Mouse (Mus musculus) left cerebral cortex, adult 8-10 months (tissue): ENCODE results near the gene Senp3. TPM values are rescaled to one million over a fixed set of nuclear protein-coding genes. Genes with fewer than 3 reads are reported as not detected.
A peak's percentile ranks its signal among the peaks of the same experiment; 100 is the strongest.
"Not testable (repeated sequence)": the region's sequence is repeated elsewhere in the genome, so short reads cannot be mapped to it uniquely, and the experiment has no call there.

Experiments used
- DNase-seq, 2 experiments: peaks; one replicate each; pipeline ENCODE4 v3.0.0; 2022; ENCODE audit warnings: low spot score in 2 of 2
- microRNA-seq, 2 experiments: library from miRNA; unstranded; fragments of <30 nt; microRNA quantifications; one replicate each; pipeline ENCODE4 v1.2.0; 2022
- total RNA-seq, 4 experiments: library from RNA; stranded (reverse); gene quantifications; 2 replicates each; pipeline ENCODE4 v1.2.4; 2022

The Senp3 gene
- total RNA-seq, 4 experiments from 2014 or later: 72.6 to 96.8 (median 83.6) TPM

DNA sequence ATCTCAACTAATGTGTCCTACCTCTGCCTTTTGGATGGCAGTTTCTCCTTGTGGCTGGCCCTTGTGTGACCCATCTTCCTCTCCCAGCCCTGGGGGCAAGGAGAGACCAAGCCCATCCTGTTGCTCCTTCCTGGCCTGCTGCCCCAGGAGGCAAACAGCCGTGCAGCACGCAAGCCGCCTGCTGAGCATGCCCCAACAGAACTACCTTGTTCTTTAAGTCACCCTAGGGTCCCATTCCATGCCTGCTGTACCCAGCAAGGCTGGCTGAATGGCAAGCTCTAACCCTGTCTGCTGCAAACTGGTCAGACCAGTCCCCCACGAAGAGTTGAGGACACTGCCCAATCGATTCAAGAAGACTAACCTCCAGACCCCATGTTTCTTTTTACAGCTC, 25.8 kb downstream of the Senp3 start:
- no peak for DNase-seq

DNA sequence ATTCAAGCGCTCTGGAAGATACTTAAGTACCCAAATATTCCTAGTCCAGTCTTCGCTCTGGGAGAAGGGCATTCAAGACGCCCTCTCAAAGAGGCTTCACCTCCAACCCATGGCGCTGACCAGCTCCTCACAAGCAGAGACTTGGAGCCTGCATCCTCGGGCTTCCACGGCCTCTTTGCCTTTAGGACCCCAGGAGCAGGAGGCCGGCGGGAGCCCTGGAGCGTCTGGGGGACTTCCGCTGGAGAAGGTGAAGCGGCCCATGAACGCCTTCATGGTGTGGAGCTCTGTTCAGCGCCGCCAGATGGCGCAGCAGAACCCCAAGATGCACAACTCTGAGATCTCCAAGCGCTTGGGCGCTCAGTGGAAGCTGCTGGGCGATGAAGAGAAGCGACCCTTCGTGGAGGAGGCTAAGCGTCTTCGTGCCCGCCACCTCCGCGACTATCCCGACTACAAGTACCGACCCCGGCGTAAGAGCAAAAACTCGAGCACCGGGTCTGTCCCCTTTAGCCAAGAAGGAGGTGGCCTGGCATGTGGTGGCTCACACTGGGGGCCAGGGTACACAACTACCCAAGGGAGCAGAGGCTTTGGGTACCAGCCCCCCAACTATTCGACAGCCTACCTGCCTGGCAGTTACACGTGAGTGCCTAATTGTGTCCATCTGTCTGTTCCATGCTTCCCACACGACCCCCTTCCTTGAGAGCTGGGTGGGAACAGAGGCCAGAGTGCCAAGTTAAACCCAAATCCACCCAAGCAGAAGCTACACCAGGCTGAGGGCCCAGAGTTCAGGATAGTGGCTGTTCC, 26.4 kb downstream of the Senp3 start, which contains the start of gene Sox15:
Gene Sox15, plus strand, starts transcription at position 51 of the 801 bp plus-strand sequence.
- DNase-seq: peak in 1 of 2 experiments; percentile 62

DNA sequence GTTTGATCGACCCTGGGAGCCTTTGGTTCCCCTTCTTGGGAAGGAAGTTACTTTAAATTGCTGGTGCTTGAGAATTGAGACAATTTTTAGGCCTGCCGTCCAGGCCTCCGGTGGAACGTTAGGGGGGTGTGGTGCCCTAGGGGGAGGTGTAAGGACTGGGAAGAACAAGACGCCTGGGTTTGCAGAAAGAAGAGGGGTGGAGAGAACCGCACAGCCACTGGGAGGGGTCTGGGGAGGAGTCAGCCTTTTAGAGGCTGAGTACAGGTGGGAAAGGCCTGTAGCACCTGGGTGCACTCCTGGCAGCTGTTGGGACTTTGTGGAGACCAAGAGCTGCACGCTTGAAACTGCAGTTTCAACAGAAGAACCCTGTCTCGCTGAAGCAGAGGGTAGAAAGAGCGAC, 27.1 kb downstream of the Senp3 start:
- DNase-seq: no peak

DNA sequence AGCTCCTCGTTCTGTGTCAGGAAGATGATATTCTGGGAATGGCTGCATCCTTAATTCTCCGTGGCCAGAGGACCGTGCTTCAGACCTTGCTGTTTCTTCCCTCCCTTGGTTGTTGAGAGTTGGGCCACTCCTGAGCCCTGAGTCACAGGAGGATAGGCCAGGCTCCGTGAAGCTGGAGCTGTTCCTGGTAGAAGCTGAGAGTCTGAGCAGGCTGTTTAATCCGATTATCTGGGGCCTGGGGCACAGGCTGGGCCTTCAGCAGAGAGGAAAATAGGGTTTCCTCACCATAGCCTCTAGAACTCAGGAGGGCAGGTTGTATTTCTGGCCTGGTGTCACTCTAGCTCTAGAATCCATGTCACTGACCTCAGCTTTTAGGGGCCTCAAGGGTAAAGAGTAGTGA, 28.5 kb downstream of the Senp3 start:
- DNase-seq: no peak

DNA sequence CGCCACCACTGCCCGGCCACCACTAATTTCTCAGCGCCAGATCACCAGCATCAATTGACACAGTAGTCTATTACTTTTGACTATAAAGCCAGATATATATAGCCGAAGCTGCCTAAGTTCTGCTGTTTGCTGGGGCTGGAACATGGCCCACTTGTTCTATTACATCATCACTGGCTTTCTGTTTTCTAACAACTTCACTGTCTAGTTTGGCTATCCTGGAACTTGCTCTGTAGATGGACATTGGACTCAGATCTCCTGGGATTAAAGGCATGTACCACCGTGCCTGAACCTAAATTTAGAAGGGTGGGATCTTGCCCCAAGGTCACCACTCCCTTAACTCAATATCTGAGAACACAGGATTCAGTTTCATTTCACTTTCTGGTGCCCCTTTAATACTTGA, 36.0 kb downstream of the Senp3 start:
- no peak for DNase-seq

DNA sequence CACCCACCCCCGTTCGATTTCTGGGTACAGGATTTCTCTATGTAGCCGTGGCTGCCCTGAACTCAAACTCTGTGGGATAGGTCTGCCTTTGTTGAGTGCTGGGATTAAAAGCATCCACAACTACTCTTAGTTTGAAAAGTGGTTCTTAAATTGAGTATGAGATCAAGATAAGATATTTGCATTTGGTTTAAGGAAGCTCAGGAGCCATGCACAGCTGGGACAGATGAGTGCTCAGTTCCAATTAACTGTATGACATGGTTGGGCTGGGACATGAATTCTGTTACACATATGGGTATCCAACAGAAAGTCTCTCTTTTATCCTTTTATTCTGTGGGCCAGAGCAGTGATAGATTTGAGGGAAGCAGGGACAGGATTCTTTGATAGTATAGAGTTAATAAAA, 46.4 kb downstream of the Senp3 start:
- DNase-seq: no peak

DNA sequence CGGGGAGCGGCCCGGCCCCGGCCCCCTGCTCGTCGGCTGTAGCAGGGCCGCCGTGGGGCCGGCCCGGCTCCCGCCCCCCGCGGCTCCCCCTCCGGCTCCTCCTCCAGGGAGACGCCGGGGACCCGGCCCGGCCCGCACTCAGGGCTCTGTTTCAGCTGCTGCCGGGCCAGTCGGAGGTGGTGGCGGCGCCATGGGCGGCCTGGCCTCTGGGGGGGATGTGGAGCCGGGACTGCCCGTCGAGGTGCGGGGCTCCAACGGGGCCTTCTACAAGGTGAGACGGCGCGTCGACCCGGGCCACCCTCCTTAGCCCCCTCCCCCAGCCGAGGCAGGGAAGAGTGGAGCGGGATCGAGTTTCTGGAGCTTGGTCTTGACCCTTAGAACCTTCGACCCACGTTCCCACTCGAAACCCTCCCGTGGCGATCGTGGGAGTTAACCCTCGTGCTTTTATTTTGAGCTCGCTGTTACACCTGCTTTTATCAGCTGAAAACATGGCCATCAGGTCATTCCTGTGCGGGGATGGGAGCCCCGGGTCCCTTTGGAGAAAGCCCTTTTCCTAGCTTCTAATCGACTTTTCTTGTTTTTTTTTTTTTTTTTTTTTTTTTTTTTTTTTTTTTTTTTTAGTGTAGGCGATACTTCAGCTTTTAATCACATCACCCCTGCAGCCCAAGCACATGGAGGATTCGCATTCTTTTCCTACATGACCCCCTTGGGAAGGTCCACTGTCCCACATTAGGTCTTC, 48.6 kb downstream of the Senp3 start:
- DNase-seq: peak in 1 of 2 experiments; percentile 48

DNA sequence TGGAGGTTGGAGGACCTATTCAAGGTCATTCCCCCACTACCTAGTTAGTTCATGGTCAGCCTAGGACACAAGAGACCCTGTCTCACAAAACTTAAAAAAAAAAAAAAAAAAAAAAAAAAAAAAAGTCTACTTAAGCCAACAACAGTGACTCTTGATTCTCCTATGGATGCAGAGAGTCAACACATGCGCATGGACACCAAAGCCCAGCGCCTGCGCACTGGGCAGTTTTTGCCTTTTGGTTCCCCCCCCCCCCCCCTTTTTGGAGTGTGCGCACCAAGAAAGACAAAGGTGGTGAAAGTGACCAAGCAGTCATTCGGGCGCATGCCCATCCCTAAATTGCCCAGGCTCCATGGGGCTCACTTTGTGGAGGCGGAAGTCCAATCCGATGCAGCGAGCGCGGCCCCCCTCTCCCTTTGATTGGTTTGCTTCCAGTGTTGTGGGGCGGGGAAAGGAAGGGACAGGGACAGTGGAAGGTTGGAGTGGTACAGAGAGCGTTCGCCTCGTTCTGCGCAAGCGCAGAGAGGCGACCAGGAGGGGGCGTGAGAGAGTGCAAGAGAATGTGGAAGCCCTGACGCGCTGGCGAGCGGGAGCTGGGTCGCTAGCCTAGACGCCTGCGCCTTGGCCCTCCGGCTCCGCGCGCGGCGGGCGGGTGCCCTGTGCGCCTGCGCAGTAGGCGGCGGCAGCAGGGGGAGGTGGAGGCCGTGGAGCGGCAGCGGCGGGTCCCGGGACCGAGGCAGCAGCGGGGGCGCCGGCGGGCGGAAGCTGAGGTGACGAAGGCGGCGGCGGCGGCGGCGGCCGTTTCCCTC, 49.4 kb downstream of the Senp3 start, which contains the start of gene Fxr2:
Gene Fxr2, plus strand, starts transcription at position 707 of the 806 bp plus-strand sequence.
- peak; percentile 99 to 100 for DNase-seq

DNA sequence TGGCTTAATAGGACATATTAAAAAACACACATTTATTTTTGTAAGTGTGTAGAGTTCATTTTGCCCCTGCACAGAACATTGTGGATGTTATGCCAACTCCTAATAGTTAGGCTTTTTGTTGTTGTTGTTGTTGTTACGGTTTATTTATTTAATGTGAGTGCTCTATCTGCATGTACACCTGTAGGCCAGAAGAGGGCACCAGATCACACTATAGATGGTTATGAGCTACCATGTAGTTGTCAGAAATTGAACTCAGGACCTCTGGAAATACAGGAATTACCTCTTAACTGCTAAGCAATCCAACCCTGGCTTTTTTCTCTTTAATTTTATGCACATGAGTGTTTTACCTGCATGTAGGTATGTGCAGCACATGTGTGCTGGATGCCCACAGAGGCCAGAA, 52.1 kb downstream of the Senp3 start:
- no peak for DNase-seq

DNA sequence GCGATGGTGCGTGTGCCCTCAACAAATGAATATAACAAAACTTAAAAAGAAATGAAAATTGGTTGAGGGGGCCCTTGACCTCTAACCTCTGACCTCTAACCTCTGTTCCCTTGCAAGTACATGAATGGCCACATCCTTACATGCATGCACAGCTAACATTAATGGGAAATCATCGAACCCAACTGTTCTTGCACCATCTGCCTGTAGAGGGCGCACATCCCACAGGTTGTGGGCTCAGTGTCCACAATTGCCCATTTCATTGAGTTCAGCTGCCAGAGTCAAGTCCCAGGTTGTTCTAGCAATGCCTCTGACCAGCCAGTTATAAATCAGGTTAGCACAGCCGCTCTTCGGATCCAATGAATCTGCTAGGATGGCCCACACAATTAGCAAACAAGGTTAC, 53.6 kb downstream of the Senp3 start:
- DNase-seq: peak in 1 of 2 experiments; percentile 61

DNA sequence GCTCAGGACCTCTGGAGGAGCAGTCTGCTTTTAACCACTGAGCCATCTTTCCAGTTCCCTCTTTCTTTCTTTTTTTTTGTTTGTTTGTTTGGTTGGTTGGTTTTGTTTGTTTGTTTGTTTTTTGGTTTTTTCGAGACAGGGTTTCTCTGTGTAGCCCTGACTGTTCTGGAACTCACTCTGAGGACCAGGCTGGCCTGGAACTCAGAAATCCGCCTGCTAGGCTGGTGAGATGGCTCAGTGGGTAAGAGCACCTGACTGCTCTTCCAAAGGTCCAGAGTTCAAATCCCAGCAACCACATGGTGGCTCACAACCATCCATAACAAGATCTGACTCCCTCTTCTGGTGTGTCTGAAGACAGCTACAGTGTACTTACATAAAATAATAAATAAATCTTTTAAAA, 57.5 kb downstream of the Senp3 start:
- not testable (repeated sequence) for DNase-seq

Small RNA genes lying within 50 kb of the gene (microRNA-seq; reads per million reads assigned to microRNA genes)
- gene Mir1934 (5.7 to 5.9 reads per million in 2 experiments), gene Mir467f (0 reads per million in 2 experiments)

Other genes with a start within 250 kb of the Senp3 start
- gene Dnah2, start 133.0 kb downstream of the Senp3 start, total RNA-seq: 1 to 10 TPM; 3.3 to 4.9 (median 3.9) TPM
- gene Efnb3, start 121.9 kb downstream of the Senp3 start, total RNA-seq: 10 to 100 TPM; 89.2 to 96.6 (median 90.5) TPM
- gene Wrap53, start 101.8 kb downstream of the Senp3 start, total RNA-seq: 10 to 100 TPM; 10.1 to 13.8 (median 11.3) TPM
- gene Trp53, start 101.7 kb downstream of the Senp3 start, total RNA-seq: 10 to 100 TPM; 26.6 to 32.6 (median 28.2) TPM
- gene Atp1b2, start 76.1 kb downstream of the Senp3 start, total RNA-seq: 100 to 1,000 TPM; 400 to 455 (median 419) TPM
- 1 to 10 TPM in 1 of 4 experiments, not detected in 3; 1.0 TPM for gene Shbg, start 64.2 kb downstream of the Senp3 start, total RNA-seq
- 10 to 100 TPM in 3 of 4 experiments, 1 to 10 TPM in 1; 7.9 to 11.6 (median 10.5) TPM for gene Sat2, start 60.1 kb downstream of the Senp3 start, total RNA-seq
- gene Fxr2, start 49.1 kb downstream of the Senp3 start, total RNA-seq: 100 to 1,000 TPM; 132 to 147 (median 140) TPM
- under 1 TPM in 1 of 4 experiments, not detected in 3; 0.46 TPM for gene Sox15, start 26.8 kb downstream of the Senp3 start, total RNA-seq
- gene Mpdu1, start 19.4 kb downstream of the Senp3 start, total RNA-seq: 10 to 100 TPM; 59.3 to 68.7 (median 61.4) TPM
- gene Cd68, start 15.9 kb downstream of the Senp3 start, total RNA-seq: 10 to 100 TPM; 14.1 to 63.3 (median 34.2) TPM
- 100 to 1,000 TPM; 268 to 307 (median 295) TPM for gene Eif4a1, start 9.7 kb downstream of the Senp3 start, total RNA-seq
- gene Tnfsf13, start 3.7 kb upstream of the Senp3 start, total RNA-seq: 1 to 10 TPM; 2.5 to 4.2 (median 3.2) TPM
- 10 to 100 TPM; 10.2 to 15.1 (median 11.7) TPM for gene Tnfsf12, start 13.8 kb upstream of the Senp3 start, total RNA-seq
- 1 to 10 TPM; 1.5 to 2.0 (median 1.8) TPM for gene Tnfsfm13, start 14.0 kb upstream of the Senp3 start, total RNA-seq
- gene Polr2a, start 76.6 kb upstream of the Senp3 start, total RNA-seq: 10 to 100 TPM; 48.6 to 56.4 (median 51.3) TPM
- not detected for gene Slc35g3, start 79.9 kb upstream of the Senp3 start, total RNA-seq
- gene Zbtb4, start 83.8 kb upstream of the Senp3 start, total RNA-seq: 100 to 1,000 TPM; 138 to 158 (median 147) TPM
- 1 to 10 TPM in 2 of 4 experiments, under 1 TPM in 2; 0.51 to 1.2 (median 0.92) TPM for gene Chrnb1, start 113.9 kb upstream of the Senp3 start, total RNA-seq
- 10 to 100 TPM; 18.8 to 22.3 (median 19.7) TPM for gene Fgf11, start 119.8 kb upstream of the Senp3 start, total RNA-seq
- gene Tmem102, start 123.5 kb upstream of the Senp3 start, total RNA-seq: under 1 TPM in 2 of 4 experiments, not detected in 2; 0.16 to 0.20 TPM
- gene Gm39566, start 133.2 kb upstream of the Senp3 start, total RNA-seq: not detected
- not detected for gene Spem2, start 136.4 kb upstream of the Senp3 start, total RNA-seq
- gene Spem1, start 140.1 kb upstream of the Senp3 start, total RNA-seq: under 1 TPM in 3 of 4 experiments, not detected in 1; 0.43 to 0.74 (median 0.49) TPM
- 100 to 1,000 TPM; 217 to 228 (median 217) TPM for gene Nlgn2, start 155.7 kb upstream of the Senp3 start, total RNA-seq
- gene Tmem256, start 156.4 kb upstream of the Senp3 start, total RNA-seq: 100 to 1,000 TPM; 117 to 147 (median 123) TPM
- gene Plscr3, start 164.3 kb upstream of the Senp3 start, total RNA-seq: 10 to 100 TPM; 16.0 to 20.0 (median 18.6) TPM
- under 1 TPM in 3 of 4 experiments, not detected in 1; 0.26 to 0.46 (median 0.30) TPM for gene Tnk1, start 176.6 kb upstream of the Senp3 start, total RNA-seq
- gene Tmem95, start 195.9 kb upstream of the Senp3 start, total RNA-seq: not detected
- gene Kctd11, start 199.3 kb upstream of the Senp3 start, total RNA-seq: 1 to 10 TPM; 1.0 to 2.0 (median 1.2) TPM
- gene Acap1, start 213.5 kb upstream of the Senp3 start, total RNA-seq: not detected
- 1 to 10 TPM in 1 of 4 experiments, under 1 TPM in 3; 0.39 to 1.1 (median 0.56) TPM for gene 2810408A11Rik, start 218.9 kb upstream of the Senp3 start, total RNA-seq
- 100 to 1,000 TPM in 3 of 4 experiments, 10 to 100 TPM in 1; 97.6 to 122 (median 112) TPM for gene Neurl4, start 219.0 kb upstream of the Senp3 start, total RNA-seq
- 10 to 100 TPM; 27.1 to 37.6 (median 32.4) TPM for gene Gps2, start 231.8 kb upstream of the Senp3 start, total RNA-seq
- 100 to 1,000 TPM; 413 to 430 (median 416) TPM for gene Eif5a, start 239.9 kb upstream of the Senp3 start, total RNA-seq